ENCODE assay signal across 24 mouse cellular contexts in genomic region chr12:8661747-8662146, GRCm38 (mm10). TPM values are rescaled to one million over a fixed set of nuclear protein-coding genes. Genes with fewer than 3 reads are reported as not detected.
DNase-seq lines count a peak whose midpoint lies in the region; ATAC-seq and TF ChIP-seq lines count a peak whose summit lies in the region.
"Had no signal": no experiment of that assay in that cellular context is flagged by ENCODE, and none has a peak within 500 bp of the region (broad histone marks: within the 10 kb centered on the region; RNA-seq: fewer than 3 reads in every experiment).

No protein-coding gene starts in this region.

- peak; percentile 31 for DNase-seq in kidney, postnatal 0 days (ENCODE audit: low spot score)
- no peak for DNase-seq in kidney, postnatal 14 days
- no peak for DNase-seq in Muller cell, postnatal 12 days (ENCODE audit: inconsistent ontology term)
- no peak for DNase-seq in left cerebral cortex, postnatal 4 days
- DNase-seq: adrenal gland, adult 8-10 months; adrenal gland, postnatal 25 days; B cell, adult 2 months; cerebellum, adult 11 months; cerebellum, adult 18-20 months; cerebellum, adult 8-10 months; cerebellum, adult 9-11 months; cerebellum, postnatal 14 days; cerebellum, postnatal 36 days; embryo, embryonic 11 days; forebrain, postnatal 0 days had no signal

- H3K36me3 ChIP-seq in kidney, postnatal 0 days (ENCODE audit: insufficient read depth, low read length) = no peaks in the 10 kb centered on the region
- H3K36me3 ChIP-seq in intestine, embryonic 15.5 days = no peaks in the 10 kb centered on the region
- no peaks in the 10 kb centered on the region for H3K36me3 ChIP-seq in intestine, postnatal 0 days (ENCODE audit: control insufficient read depth, insufficient read depth)
- H3K36me3 ChIP-seq: embryonic facial prominence, embryonic 13.5 days; embryonic facial prominence, embryonic 15.5 days; forebrain, embryonic 15.5 days; G1E had no signal

- H3K4me1 ChIP-seq in kidney, postnatal 0 days (replicated peaks; ENCODE audit: insufficient read depth, low read length) = peaks cover 7% of the 10 kb centered on the region; the same call in 1 of the 2 replicates
- 0 out of 2 replicates have a peak, but pooled peaks cover 4% of the 10 kb centered on the region for H3K4me1 ChIP-seq in intestine, embryonic 15.5 days (replicated peaks)
- H3K4me1 ChIP-seq in intestine, postnatal 0 days (replicated peaks; ENCODE audit: control insufficient read depth, insufficient read depth, low read length) = peaks cover 6% of the 10 kb centered on the region
- H3K4me1 ChIP-seq: embryonic facial prominence, embryonic 13.5 days; embryonic facial prominence, embryonic 15.5 days; forebrain, embryonic 13.5 days; forebrain, embryonic 15.5 days had no signal

- no peak overlapping the region for H3K4me3 ChIP-seq in kidney, postnatal 0 days (replicated peaks; ENCODE audit: low read depth, low read length)
- no peak overlapping the region for H3K4me3 ChIP-seq in intestine, embryonic 15.5 days (replicated peaks)
- no peak overlapping the region for H3K4me3 ChIP-seq in intestine, postnatal 0 days (ENCODE audit: low read depth, low read length)
- H3K4me3 ChIP-seq: embryonic facial prominence, embryonic 13.5 days; embryonic facial prominence, embryonic 15.5 days; forebrain, embryonic 13.5 days; forebrain, embryonic 15.5 days had no signal

- WGBS in kidney, postnatal 0 days = 32% methylated on average over 3 of the region's 3 CpGs
- 37% methylated on average over 3 of the region's 3 CpGs for WGBS in intestine, embryonic 15.5 days
- 35% methylated on average over 3 of the region's 3 CpGs for WGBS in intestine, postnatal 0 days

- no peak for TF ChIP-seq CTCF in kidney, postnatal 0 days (IDR thresholded peaks at IDR 0.05; ENCODE audit: low read depth)
- no peak for TF ChIP-seq CTCF in intestine, postnatal 0 days (IDR thresholded peaks at IDR 0.05; ENCODE audit: low read depth)

- intact Hi-C loops in left cerebral cortex, postnatal 4 days (cut with DNase I) = no loop called here

- H3K9me3 ChIP-seq in kidney, postnatal 0 days (replicated peaks; ENCODE audit: low read length) = no peaks in the 10 kb centered on the region
- H3K9me3 ChIP-seq in intestine, embryonic 15.5 days = no peaks in the 10 kb centered on the region
- no peaks in the 10 kb centered on the region for H3K9me3 ChIP-seq in intestine, postnatal 0 days (ENCODE audit: control insufficient read depth)
- H3K9me3 ChIP-seq: embryonic facial prominence, embryonic 13.5 days; embryonic facial prominence, embryonic 15.5 days; forebrain, embryonic 13.5 days; forebrain, embryonic 15.5 days; G1E had no signal

- no peak overlapping the region for H3K4me2 ChIP-seq in kidney, postnatal 0 days (ENCODE audit: low read length)
- H3K4me2 ChIP-seq in intestine, embryonic 15.5 days (replicated peaks) = no peak overlapping the region
- H3K4me2 ChIP-seq in intestine, postnatal 0 days (replicated peaks; ENCODE audit: low read depth) = no peak overlapping the region
- H3K4me2 ChIP-seq: embryonic facial prominence, embryonic 13.5 days; embryonic facial prominence, embryonic 15.5 days; forebrain, embryonic 13.5 days; forebrain, embryonic 15.5 days had no signal

- H3K27me3 ChIP-seq in kidney, postnatal 0 days (ENCODE audit: insufficient read depth, low read length) = no peaks in the 10 kb centered on the region
- no peaks in the 10 kb centered on the region for H3K27me3 ChIP-seq in intestine, embryonic 15.5 days (replicated peaks)
- H3K27me3 ChIP-seq in intestine, postnatal 0 days (replicated peaks; ENCODE audit: control insufficient read depth, insufficient read depth, low read length) = no peaks in the 10 kb centered on the region
- H3K27me3 ChIP-seq: CH12.LX; embryonic facial prominence, embryonic 13.5 days; embryonic facial prominence, embryonic 15.5 days; forebrain, embryonic 13.5 days; forebrain, embryonic 15.5 days had no signal

- ATAC-seq in kidney, postnatal 0 days (replicated peaks; ENCODE audit: low FRiP score, low read depth) = no peak
- ATAC-seq in intestine, embryonic 15.5 days = peak; percentile 67
- 0 out of 2 replicates have a peak, but pooled peaks have one; percentile 36 for ATAC-seq in intestine, postnatal 0 days
- ATAC-seq in megakaryocyte-erythroid progenitor cell, adult 5-6 weeks (replicated peaks; ENCODE audit: low FRiP score, low TSS enrichment, poor library complexity, severe bottlenecking) = no peak
- ATAC-seq: forebrain, embryonic 13.5 days; forebrain, embryonic 15.5 days had no signal

- no peak overlapping the region for H3K9ac ChIP-seq in kidney, postnatal 0 days (ENCODE audit: low read depth, low read length)
- no peak overlapping the region for H3K9ac ChIP-seq in intestine, embryonic 15.5 days
- H3K9ac ChIP-seq in intestine, postnatal 0 days (ENCODE audit: low read depth, low read length) = no peak overlapping the region
- H3K9ac ChIP-seq: embryonic facial prominence, embryonic 13.5 days; embryonic facial prominence, embryonic 15.5 days; forebrain, embryonic 13.5 days; forebrain, embryonic 15.5 days; forebrain, postnatal 0 days had no signal

- H3K27ac ChIP-seq in kidney, postnatal 0 days = no peak overlapping the region
- H3K27ac ChIP-seq in intestine, embryonic 15.5 days = no peak overlapping the region
- H3K27ac ChIP-seq in intestine, postnatal 0 days (ENCODE audit: low read depth, low read length) = no peak overlapping the region
- H3K27ac ChIP-seq: embryonic facial prominence, embryonic 13.5 days; embryonic facial prominence, embryonic 15.5 days; forebrain, embryonic 13.5 days; forebrain, embryonic 15.5 days had no signal

RNA-seq across cellular contexts. Expression of gene Pum2, which starts 12.2 kb away (rescaled TPM):
- polyA plus RNA-seq in kidney, postnatal 0 days (2015; fragmentation: Nextera tagmentation; extraction: Ambion mirVana) = 35.5 and 39.5 TPM in 2 replicates
- 37.7 and 43.5 TPM in 2 replicates for polyA plus RNA-seq in intestine, embryonic 15.5 days (2015; fragmentation: Nextera tagmentation; extraction: Ambion mirVana)
- polyA plus RNA-seq in intestine, postnatal 0 days (2015; fragmentation: Nextera tagmentation; extraction: Ambion mirVana) = 22.7 and 23.6 TPM in 2 replicates
- 111 and 154 TPM in 2 replicates for total RNA-seq in megakaryocyte-erythroid progenitor cell, adult 5-6 weeks (2014; fragmentation: Nextera tagmentation)
- total RNA-seq in megakaryocyte-erythroid progenitor cell, adult 5-6 weeks (2017) = 109 and 153 TPM in 2 replicates
- total RNA-seq in left cerebral cortex, postnatal 4 days (2021) = 100 to 1,000 TPM; 183 to 192 TPM

Comparison
In these comparisons a context has a peak if more than half of its experiments do, and no peak if none do; other contexts are left out.
1. ATAC-seq: peak in intestine, embryonic 15.5 days (single experiment) and intestine, postnatal 0 days (single experiment); none in kidney, postnatal 0 days (single experiment) and megakaryocyte-erythroid progenitor cell, adult 5-6 weeks (single experiment).